ENCODE assay signal across 12 mouse cellular contexts in the genomic region with DNA sequence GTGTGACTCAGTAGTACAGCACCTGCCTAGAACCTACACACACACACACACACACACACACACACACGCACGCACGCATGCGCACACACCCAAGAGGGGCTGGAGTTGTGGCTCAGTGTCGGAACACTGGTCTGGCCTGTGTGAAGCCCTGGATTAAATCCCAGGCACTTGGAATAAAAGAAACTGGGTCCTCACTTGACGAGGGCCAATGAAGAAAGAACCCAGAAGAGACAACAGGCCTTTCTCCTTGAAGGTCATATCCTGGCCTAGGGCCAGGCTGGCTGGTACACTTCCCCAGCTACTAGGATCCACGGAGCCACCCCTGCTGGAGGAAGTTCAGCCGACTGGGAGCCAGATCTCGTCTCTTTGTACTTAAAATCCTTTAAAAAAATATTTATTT. TPM values are rescaled to one million over a fixed set of nuclear protein-coding genes. Genes with fewer than 3 reads are reported as not detected.
DNase-seq lines count a peak whose midpoint lies in the region; ATAC-seq lines count a peak whose summit lies in the region.
"Had no signal": no experiment of that assay in that cellular context is flagged by ENCODE, and none has a peak within 500 bp of the region (broad histone marks: within the 10 kb centered on the region; RNA-seq: fewer than 3 reads in every experiment).

No protein-coding gene starts in this region.

- no peaks in the 10 kb centered on the region for H3K9me3 ChIP-seq in hindbrain, embryonic 14.5 days (ENCODE audit: control insufficient read depth, low read length)
- no peaks in the 10 kb centered on the region for H3K9me3 ChIP-seq in hindbrain, embryonic 11.5 days (ENCODE audit: control insufficient read depth, low read length)
- no peaks in the 10 kb centered on the region for H3K9me3 ChIP-seq in kidney, embryonic 15.5 days (replicated peaks)
- H3K9me3 ChIP-seq: heart, embryonic 12.5 days had no signal

- H3K36me3 ChIP-seq in hindbrain, embryonic 14.5 days (replicated peaks; ENCODE audit: control insufficient read depth, insufficient read depth) = peaks cover 44% of the 10 kb centered on the region
- peaks cover 8% of the 10 kb centered on the region; the same call in 1 of the 2 replicates for H3K36me3 ChIP-seq in hindbrain, embryonic 11.5 days (ENCODE audit: control insufficient read depth, insufficient read depth, low read length)
- peaks cover 45% of the 10 kb centered on the region for H3K36me3 ChIP-seq in kidney, embryonic 15.5 days

- ATAC-seq in hindbrain, embryonic 14.5 days (ENCODE audit: low FRiP score) = 0 out of 2 replicates have a peak, but pooled peaks have one; percentile 41
- no peak for ATAC-seq in hindbrain, embryonic 11.5 days (ENCODE audit: low FRiP score)
- no peak for ATAC-seq in kidney, embryonic 15.5 days (replicated peaks; ENCODE audit: low FRiP score)
- ATAC-seq: intestine, embryonic 16.5 days had no signal

- H3K4me3 ChIP-seq in hindbrain, embryonic 14.5 days (replicated peaks; ENCODE audit: low read length) = no peak overlapping the region
- no peak overlapping the region for H3K4me3 ChIP-seq in hindbrain, embryonic 11.5 days (ENCODE audit: low read depth, low read length)
- H3K4me3 ChIP-seq in kidney, embryonic 15.5 days (replicated peaks) = no peak overlapping the region
- H3K4me3 ChIP-seq: heart, embryonic 12.5 days had no signal

- no peak overlapping the region for H3K9ac ChIP-seq in hindbrain, embryonic 14.5 days
- H3K9ac ChIP-seq in hindbrain, embryonic 11.5 days (ENCODE audit: low read depth, low read length) = no peak overlapping the region
- H3K9ac ChIP-seq in kidney, embryonic 15.5 days = no peak overlapping the region
- H3K9ac ChIP-seq: heart, embryonic 12.5 days; liver, postnatal 0 days had no signal

- H3K4me2 ChIP-seq in hindbrain, embryonic 14.5 days (replicated peaks) = no peak overlapping the region
- H3K4me2 ChIP-seq in hindbrain, embryonic 11.5 days (replicated peaks; ENCODE audit: low read depth, low read length) = no peak overlapping the region
- no peak overlapping the region for H3K4me2 ChIP-seq in kidney, embryonic 15.5 days
- H3K4me2 ChIP-seq: heart, embryonic 12.5 days had no signal

- peak; percentile 48 for DNase-seq in hindbrain, embryonic 14.5 days (ENCODE audit: low spot score)
- DNase-seq in hindbrain, embryonic 11.5 days (ENCODE audit: low spot score) = no peak
- DNase-seq in right cerebral cortex, postnatal 14 days = peak; percentile 55
- DNase-seq in right cerebral cortex, adult 2 months (ENCODE audit: low spot score in 2 of 2) = no peak
- peak; percentile 61 to 68 for DNase-seq in layer of hippocampus, adult 8-10 months (ENCODE audit: low spot score in 2 of 2)
- DNase-seq in retina, postnatal 1 day = no peak
- DNase-seq: embryo, embryonic 11 days; liver, postnatal 0 days; thymus, adult 2 months had no signal

- peak overlapping the region; percentile 49; the same call in 1 of the 2 replicates for H3K27ac ChIP-seq in hindbrain, embryonic 14.5 days
- no peak overlapping the region for H3K27ac ChIP-seq in hindbrain, embryonic 11.5 days (ENCODE audit: low read depth, low read length)
- H3K27ac ChIP-seq in kidney, embryonic 15.5 days = no peak overlapping the region

- no peaks in the 10 kb centered on the region for H3K27me3 ChIP-seq in hindbrain, embryonic 14.5 days (ENCODE audit: control insufficient read depth, insufficient read depth, low read length)
- no peaks in the 10 kb centered on the region for H3K27me3 ChIP-seq in hindbrain, embryonic 11.5 days (ENCODE audit: control insufficient read depth, insufficient read depth, low read length)
- no peaks in the 10 kb centered on the region for H3K27me3 ChIP-seq in kidney, embryonic 15.5 days
- H3K27me3 ChIP-seq: heart, embryonic 12.5 days had no signal

- H3K4me1 ChIP-seq in hindbrain, embryonic 14.5 days (replicated peaks; ENCODE audit: control insufficient read depth, insufficient read depth, low read length) = peaks cover 15% of the 10 kb centered on the region; the same call in 1 of the 2 replicates
- no peaks in the 10 kb centered on the region for H3K4me1 ChIP-seq in hindbrain, embryonic 11.5 days (replicated peaks; ENCODE audit: control insufficient read depth, insufficient read depth, low read length)
- 0 out of 2 replicates have a peak, but pooled peaks cover 3% of the 10 kb centered on the region for H3K4me1 ChIP-seq in kidney, embryonic 15.5 days

- 84% methylated on average over 9 of the region's 9 CpGs for WGBS in hindbrain, embryonic 14.5 days
- WGBS in hindbrain, embryonic 11.5 days = 86% methylated on average over 9 of the region's 9 CpGs
- WGBS in kidney, embryonic 15.5 days = 83% methylated on average over 9 of the region's 9 CpGs

RNA-seq across cellular contexts. Expression of a gene that starts 20.6 kb away (rescaled TPM):
- 16.3 and 16.8 TPM in 2 replicates for polyA plus RNA-seq in hindbrain, embryonic 14.5 days (2014; fragmentation: Nextera tagmentation; extraction: Ambion mirVana)
- 7.4 and 8.0 TPM in 2 replicates for polyA plus RNA-seq in hindbrain, embryonic 11.5 days (2014; fragmentation: Nextera tagmentation; extraction: Ambion mirVana)
- total RNA-seq in layer of hippocampus, adult 8-10 months (2022) = 100 to 1,000 TPM in 2 of 4 experiments, 10 to 100 TPM in 2; 92.3 to 109 (median 102) TPM
- 3.9 and 4.2 TPM in 2 replicates for polyA plus RNA-seq in kidney, embryonic 15.5 days (2015; fragmentation: Nextera tagmentation; extraction: Ambion mirVana)

RNA-seq across cellular contexts. Expression of a gene that starts 28.4 kb away (rescaled TPM):
- 0.25 and 0.39 TPM in 2 replicates for polyA plus RNA-seq in hindbrain, embryonic 14.5 days (2014; fragmentation: Nextera tagmentation; extraction: Ambion mirVana)
- polyA plus RNA-seq in hindbrain, embryonic 11.5 days (2014; fragmentation: Nextera tagmentation; extraction: Ambion mirVana) = not detected in 2 replicates
- 1 to 10 TPM; 3.3 to 4.4 (median 3.7) TPM for total RNA-seq in layer of hippocampus, adult 8-10 months (2022)
- 0.32 TPM in 2 replicates for polyA plus RNA-seq in kidney, embryonic 15.5 days (2015; fragmentation: Nextera tagmentation; extraction: Ambion mirVana)
- polyA plus RNA-seq: heart, embryonic 12.5 days; intestine, embryonic 16.5 days; liver, postnatal 0 days had no signal

RNA-seq across cellular contexts. Expression of a gene that starts 49.6 kb away (rescaled TPM):
- 174 and 178 TPM in 2 replicates for polyA plus RNA-seq in hindbrain, embryonic 14.5 days (2014; fragmentation: Nextera tagmentation; extraction: Ambion mirVana)
- 291 and 298 TPM in 2 replicates for polyA plus RNA-seq in hindbrain, embryonic 11.5 days (2014; fragmentation: Nextera tagmentation; extraction: Ambion mirVana)
- 10 to 100 TPM; 50.2 to 60.7 (median 55.7) TPM for total RNA-seq in layer of hippocampus, adult 8-10 months (2022)
- 292 and 299 TPM in 2 replicates for polyA plus RNA-seq in kidney, embryonic 15.5 days (2015; fragmentation: Nextera tagmentation; extraction: Ambion mirVana)

Comparison
In these comparisons a context has a peak if more than half of its experiments do, and no peak if none do; other contexts are left out.
1. DNase-seq: peak in hindbrain, embryonic 14.5 days (single experiment), right cerebral cortex, postnatal 14 days (single experiment) and layer of hippocampus, adult 8-10 months (2 of 2); none in hindbrain, embryonic 11.5 days (single experiment), right cerebral cortex, adult 2 months (0 of 2) and retina, postnatal 1 day (single experiment).